Mouse (Mus musculus): ENCODE data around the gene Asl. TPM values are rescaled to one million over a fixed set of nuclear protein-coding genes. Genes with fewer than 3 reads are reported as not detected.
A peak's percentile ranks its signal among the peaks of the same experiment; 100 is the strongest.

The Asl gene
- total and polyA plus RNA-seq, 3 experiments, result 15.8 to 26.7 TPM; not detected in 1

DNA sequence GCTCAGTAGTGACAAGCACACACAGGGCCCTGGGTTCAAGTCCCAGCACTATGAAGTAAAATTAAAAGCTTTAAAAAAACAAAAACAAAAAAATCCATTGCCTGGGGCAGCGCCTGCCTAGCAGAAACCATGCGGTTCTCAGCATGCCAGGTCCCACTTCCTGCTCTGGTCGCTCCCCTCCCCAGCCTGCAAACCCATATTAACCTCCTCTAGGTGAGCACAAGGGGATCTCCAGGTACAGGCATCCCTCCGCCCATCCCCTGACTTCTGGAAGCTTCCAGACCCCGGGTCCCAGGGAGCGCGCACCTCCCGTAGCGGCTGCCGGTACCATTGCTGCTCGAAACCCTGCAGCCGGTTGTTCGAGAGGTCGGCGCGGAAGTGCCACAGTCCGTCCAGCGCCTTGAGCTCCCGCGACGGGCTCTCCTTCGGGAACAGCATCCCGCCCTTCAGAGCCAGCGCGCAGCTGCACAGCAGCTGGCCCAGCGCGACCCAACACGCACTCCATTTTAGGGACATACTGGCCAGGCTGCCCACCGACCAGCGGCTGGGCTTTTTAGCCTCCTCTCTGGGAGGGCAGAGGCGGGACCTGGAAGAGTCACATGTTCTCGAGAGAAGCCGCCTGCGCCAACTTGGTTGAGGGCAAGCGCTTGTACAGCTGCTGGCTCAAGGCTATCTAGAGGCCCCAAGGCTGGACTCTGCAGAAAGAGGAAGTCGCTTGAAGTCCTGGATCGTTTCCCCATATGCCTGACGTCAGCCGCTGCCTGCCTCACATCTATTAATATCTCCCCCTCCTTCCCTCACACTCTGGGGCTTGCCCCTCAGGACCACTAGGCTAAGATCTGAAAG, 26.5 kb downstream of the Asl start, which contains the start of gene Gusb (continued):
- TF ChIP-seq JUND (IDR thresholded peaks at IDR 0.05; ENCODE audit: low read depth, low read length) (no peak), UBTF (IDR thresholded peaks at IDR 0.05; ENCODE audit: borderline replicate concordance, insufficient read depth, low read depth, low read length) (no peak)

DNA sequence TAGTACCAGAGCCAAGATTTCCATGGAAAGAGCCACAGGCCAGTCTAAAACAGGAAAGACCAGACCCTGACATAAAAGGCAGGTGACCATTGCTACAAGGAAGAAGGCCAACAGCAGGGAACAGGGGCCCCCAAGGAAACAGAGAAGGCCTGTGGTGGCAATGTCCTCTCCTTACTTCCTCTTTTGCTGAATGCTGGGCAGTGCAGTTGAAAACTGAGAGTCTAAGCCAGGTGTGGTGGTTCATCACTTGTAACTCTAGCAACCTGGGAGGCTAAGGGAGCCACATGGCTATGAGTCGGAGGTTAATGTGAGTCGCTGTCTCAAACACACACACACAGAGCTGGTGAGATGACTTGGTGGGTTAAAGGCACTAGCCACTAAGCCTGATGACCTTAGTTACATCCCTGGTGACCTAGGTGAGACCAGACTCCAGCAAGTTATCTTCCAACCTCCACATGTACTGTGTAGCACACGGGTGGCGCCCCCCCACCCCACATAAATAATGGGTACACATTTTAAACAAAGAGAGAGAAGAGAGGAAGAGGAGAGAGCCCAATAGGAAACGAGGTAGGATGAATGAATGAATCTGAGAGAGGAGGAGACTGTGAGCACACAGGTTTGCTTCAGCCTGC, 27.6 kb downstream of the Asl start:
- H3K27ac ChIP-seq (ENCODE audit: control insufficient read depth, low read depth, low read length), result 0 out of 2 replicates have a peak overlapping the region, but pooled peaks have one; percentile 55
- H3K4me1 ChIP-seq (ENCODE audit: control insufficient read depth in 1 of 2, insufficient read depth in 2 of 2, low read length in 2 of 2), result peaks cover 3 to 16% of the 10 kb centered on the region in 2 experiments
- peaks cover 0 to 7% of the 10 kb centered on the region in 2 experiments; a peak in 2 of 4 replicates for H3K36me3 ChIP-seq (ENCODE audit: control insufficient read depth in 1 of 2, insufficient read depth in 2 of 2, low read length in 2 of 2)
- peak overlapping the region; percentile 84 for H3K9ac ChIP-seq (ENCODE audit: control insufficient read depth, low read depth, low read length, poor library complexity, severe bottlenecking)
- peak; percentile 59 for DNase-seq (ENCODE audit: low read depth, low spot score)
- peaks cover 13% of the 10 kb centered on the region for H3K79me2 ChIP-seq (ENCODE audit: control insufficient read depth, insufficient read depth, low read length, poor library complexity)
- H3K27me3 ChIP-seq (ENCODE audit: control insufficient read depth in 1 of 2, insufficient read depth in 2 of 2, low read length in 2 of 2), result no peaks in the 10 kb centered on the region
- no peak for TF ChIP-seq POLR2A (IDR thresholded peaks at IDR 0.05; ENCODE audit: control insufficient read depth in 1 of 2, insufficient read depth in 1 of 2, low read depth in 1 of 2, low read length in 2 of 2, poor library complexity in 1 of 2)
- 0 out of 2 replicates have a peak, but pooled peaks have one; percentile 22 for TF ChIP-seq ELF1 (IDR thresholded peaks at IDR 0.05; ENCODE audit: low read depth, low read length)
- no peaks in the 10 kb centered on the region for H3K9me3 ChIP-seq (replicated peaks; ENCODE audit: insufficient read depth, low read length)
- peak overlapping the region; percentile 82 to 96 for H3K4me3 ChIP-seq (ENCODE audit: control insufficient read depth in 1 of 2, insufficient read depth in 1 of 2, low read depth in 2 of 2, low read length in 2 of 2)

DNA sequence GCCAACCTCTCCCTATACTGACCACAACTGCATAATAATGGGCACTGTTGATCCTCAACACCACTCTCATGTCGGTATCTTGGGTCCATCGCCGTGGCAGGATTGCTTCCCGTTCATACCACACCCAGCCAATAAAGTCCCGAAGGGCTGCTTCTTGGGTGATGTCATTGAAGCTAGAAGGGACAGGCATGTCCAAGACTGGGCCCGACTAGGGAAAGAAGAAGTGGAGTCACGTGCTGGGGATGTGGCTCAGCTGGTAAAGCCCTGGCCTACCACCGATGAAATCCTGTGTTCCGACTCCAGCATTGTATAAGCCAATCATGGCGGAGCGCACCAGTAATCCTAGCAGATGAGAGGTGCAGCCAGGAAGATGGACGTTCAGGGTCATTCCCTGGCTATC, 28.3 kb downstream of the Asl start:
- Histone ChIP-seq H3K27me3 (ENCODE audit: control insufficient read depth in 1 of 2, insufficient read depth in 2 of 2, low read length in 2 of 2) (no peaks in the 10 kb centered on the region), H3K4me1 (ENCODE audit: control insufficient read depth in 1 of 2, insufficient read depth in 2 of 2, low read length in 2 of 2) (peaks cover 3 to 16% of the 10 kb centered on the region in 2 experiments), H3K36me3 (ENCODE audit: control insufficient read depth in 1 of 2, insufficient read depth in 2 of 2, low read length in 2 of 2) (peaks cover 0 to 7% of the 10 kb centered on the region in 2 experiments; a peak in 2 of 4 replicates), H3K79me2 (ENCODE audit: control insufficient read depth, insufficient read depth, low read length, poor library complexity) (peaks cover 13% of the 10 kb centered on the region), H3K9ac (ENCODE audit: control insufficient read depth, low read depth, low read length, poor library complexity, severe bottlenecking) (no peak overlapping the region), H3K27ac (ENCODE audit: control insufficient read depth, low read depth, low read length) (no peak overlapping the region), H3K9me3 (replicated peaks; ENCODE audit: insufficient read depth, low read length) (no peaks in the 10 kb centered on the region), H3K4me3 (ENCODE audit: control insufficient read depth in 1 of 2, insufficient read depth in 1 of 2, low read depth in 2 of 2, low read length in 2 of 2) (no peak overlapping the region)
- DNase-seq (ENCODE audit: low read depth, low spot score), result no peak
- TF ChIP-seq CHD2 (IDR thresholded peaks at IDR 0.05; ENCODE audit: low read length), result no peak
- TF ChIP-seq NELFE (IDR thresholded peaks at IDR 0.05; ENCODE audit: low read depth, low read length), result no peak
- TF ChIP-seq USF2 (IDR thresholded peaks at IDR 0.05; ENCODE audit: borderline replicate concordance in 1 of 2, insufficient read depth in 1 of 2, low read depth in 1 of 2, low read length in 2 of 2), result no peak
- no peak for TF ChIP-seq MYC (IDR thresholded peaks at IDR 0.05; ENCODE audit: low read depth, low read length)
- no peak for TF ChIP-seq ZNF384 (IDR thresholded peaks at IDR 0.05; ENCODE audit: low read depth, low read length)
- TF ChIP-seq TAL1 (IDR thresholded peaks at IDR 0.05; ENCODE audit: low read length), result no peak
- TF ChIP-seq JUND (IDR thresholded peaks at IDR 0.05; ENCODE audit: low read depth, low read length), result no peak
- no peak for TF ChIP-seq POLR2AphosphoS5 (IDR thresholded peaks at IDR 0.05; ENCODE audit: borderline replicate concordance, low read depth, low read length)
